Mouse (Mus musculus): ENCODE measurements around the gene Kcnj14.

- TF ChIP-seq CTCF (IDR thresholded peaks at IDR 0.05; ENCODE audit: insufficient read depth, low read depth, low read length) (no peak), POLR2A (IDR thresholded peaks at IDR 0.05; ENCODE audit: insufficient read depth, low read depth, low read length) (no peak)
These were observed 57.1 kb downstream of the Kcnj14 start for GRCm38 (mm10) chr7:45767500-45767899.
